Mouse (Mus musculus): Measurements from ENCODE around the gene Dapl1. TPM values are rescaled to one million over a fixed set of nuclear protein-coding genes. Genes with fewer than 3 reads are reported as not detected.

Dapl1 gene
- under 1 TPM in 1 of 4 experiments, not detected in 3; 0.83 TPM for total RNA-seq (2022)

DNA sequence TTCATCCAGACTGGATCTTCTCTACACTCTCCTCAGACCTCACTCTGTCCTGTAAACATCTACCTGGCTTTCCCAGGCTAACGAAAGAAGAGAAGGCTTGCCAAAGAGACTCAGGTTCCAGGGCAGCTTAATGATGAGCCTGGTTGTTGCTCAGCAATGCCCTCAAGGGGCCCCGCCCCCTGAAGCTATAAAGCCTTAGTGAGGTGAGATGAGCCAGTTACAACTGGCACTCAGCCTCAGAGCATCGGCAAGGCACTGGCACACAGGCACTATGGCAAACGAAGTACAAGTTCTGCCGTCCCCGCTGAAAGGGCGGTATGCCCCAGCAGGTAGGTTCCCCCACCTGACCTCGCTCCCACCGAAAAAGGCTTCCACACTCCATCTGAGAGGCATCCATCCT is at the start of gene Dapl1:
Gene Dapl1, plus strand, starts transcription at position 216 of the 400 bp plus-strand sequence.
- DNase-seq (ENCODE audit: low spot score in 2 of 2), result no peak

DNA sequence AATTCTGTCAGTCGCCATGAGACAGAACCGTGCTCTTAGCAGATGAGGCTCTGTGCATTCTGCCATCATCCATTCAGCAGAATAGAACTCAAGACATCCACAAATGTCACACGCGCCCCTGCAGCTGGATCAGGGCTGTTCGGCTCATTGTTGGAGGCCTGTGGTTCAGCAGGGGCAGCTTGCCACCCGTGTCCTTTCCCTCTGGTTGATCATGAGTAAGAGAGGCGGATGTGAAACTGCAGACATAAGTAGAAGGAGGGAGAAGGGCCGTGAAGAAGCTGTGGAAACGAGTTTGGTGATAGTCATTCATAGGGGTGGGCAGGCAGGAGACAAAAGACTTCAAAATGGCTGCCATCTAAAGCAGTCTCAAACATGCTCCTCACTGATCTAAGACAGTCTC is 49.6 kb upstream of the Dapl1 start:
- no peak for DNase-seq (ENCODE audit: low spot score in 2 of 2)

DNA sequence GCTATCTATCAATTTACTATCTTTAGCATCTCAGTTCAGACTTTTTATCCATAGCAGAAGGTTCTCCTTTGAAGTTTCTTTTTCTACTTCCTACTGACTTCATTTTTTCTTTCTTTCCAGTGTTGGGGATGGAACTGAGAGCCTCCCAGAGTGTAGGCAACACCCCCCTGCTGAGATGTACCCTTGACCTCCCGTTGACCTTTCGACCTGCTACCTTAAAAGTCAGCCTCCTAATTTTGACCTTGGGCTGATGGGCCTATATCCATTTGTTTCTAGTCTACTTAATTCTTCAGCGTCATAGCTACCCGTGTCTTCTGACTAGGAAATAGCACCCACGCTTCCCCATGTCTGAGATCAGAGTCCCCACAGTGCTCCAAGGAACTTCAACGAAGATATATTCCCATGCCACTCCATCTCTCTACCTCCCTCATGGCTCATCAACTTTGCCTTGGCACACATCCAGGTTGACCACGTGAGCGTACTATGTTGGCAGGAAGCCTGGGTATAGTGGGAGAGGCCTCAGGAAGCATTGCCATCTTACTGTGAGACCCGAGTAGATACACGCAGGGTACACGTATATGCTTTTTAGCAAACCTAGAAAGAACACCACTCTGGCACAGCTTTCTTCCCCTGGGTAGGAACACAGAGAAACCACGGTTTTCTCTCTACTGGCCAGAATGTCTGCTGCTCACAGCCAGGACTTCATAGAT is 46.6 kb upstream of the Dapl1 start:
- peak; percentile 63 to 69 for DNase-seq (ENCODE audit: low spot score in 2 of 2)

DNA sequence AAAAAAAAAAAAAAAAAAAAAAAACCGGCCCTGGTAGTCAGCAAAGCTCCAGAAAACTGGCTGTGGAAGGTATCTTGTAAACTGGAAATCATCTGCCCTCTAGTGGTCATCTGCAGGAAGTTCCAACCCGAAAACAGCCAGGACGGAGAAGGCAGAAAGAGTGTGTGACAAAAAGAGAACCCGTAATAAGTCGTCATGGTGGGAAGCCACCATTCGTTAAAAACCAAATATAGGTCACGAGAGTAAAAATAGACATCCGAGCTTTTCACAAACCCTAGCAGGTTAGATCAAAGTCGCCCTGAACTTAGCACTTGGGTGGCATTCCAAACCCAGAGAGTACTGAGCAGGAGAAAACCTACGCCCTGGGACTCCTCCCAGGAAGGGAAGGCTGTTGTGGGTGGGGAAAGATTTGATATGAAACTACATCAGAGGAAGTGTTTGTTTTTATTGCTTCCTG is 45.9 kb upstream of the Dapl1 start:
- peak; percentile 59 to 76 for DNase-seq (ENCODE audit: low spot score in 2 of 2)

DNA sequence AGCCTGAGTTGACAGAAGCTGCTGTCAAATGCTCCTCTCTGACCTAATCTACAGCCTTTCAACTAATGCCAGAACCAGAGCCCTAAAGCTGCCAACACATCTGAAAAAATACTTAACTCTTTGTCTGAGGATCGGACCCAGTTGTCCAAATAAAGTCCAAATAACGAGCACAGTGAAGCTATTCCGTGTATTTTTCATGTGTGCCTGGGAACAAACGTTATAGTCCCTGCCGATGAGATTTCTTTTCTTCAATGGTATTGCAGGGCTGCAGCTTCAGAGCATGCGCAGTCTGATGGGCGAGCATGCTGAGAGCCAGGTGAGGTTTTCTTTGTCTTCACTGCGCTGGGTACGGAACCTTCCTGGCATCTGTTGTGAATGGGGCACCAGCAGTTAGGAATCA is 44.6 kb upstream of the Dapl1 start:
- no peak for DNase-seq (ENCODE audit: low spot score in 2 of 2)

DNA sequence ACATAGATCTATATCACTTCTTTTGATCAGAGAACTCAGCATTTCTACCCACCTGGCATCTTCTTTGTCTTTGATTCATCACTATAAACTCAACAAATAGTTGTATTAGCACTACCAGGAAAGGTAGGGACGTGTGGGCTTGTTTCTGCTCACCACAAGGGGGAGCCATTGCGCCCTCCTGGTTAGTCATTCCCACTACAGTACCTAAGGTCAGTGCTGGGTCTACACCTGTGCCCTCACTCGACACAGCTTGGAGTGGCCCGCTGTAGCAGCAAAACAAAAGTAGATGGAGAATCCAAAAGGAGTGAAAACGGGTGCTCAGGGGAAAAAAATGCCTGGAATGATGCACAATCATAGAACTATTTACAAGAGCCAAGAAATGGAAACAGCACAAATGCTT is 44.0 kb upstream of the Dapl1 start:
- DNase-seq (ENCODE audit: low spot score in 2 of 2), result peak in 1 of 2 experiments; percentile 34

DNA sequence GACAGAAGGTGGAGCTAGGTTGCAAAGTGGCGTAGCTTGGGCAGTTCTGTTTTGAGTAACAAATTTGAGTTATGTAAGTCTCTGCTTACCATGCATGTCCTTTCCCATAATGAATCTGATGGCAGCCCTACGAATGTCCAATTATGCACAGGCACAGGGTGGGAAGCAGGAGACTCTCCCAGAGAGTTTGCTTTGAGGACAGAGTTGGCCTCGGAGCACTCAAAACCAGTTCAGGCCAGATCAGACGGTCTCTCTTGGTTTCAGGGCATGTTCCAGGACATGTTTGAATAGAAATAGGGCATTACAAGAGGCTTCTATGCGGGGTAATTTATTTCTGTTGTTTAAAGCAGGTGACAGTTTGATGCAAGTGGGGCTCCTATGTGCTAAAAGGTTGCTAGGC is 42.8 kb upstream of the Dapl1 start:
- DNase-seq (ENCODE audit: low spot score in 2 of 2), result no peak

DNA sequence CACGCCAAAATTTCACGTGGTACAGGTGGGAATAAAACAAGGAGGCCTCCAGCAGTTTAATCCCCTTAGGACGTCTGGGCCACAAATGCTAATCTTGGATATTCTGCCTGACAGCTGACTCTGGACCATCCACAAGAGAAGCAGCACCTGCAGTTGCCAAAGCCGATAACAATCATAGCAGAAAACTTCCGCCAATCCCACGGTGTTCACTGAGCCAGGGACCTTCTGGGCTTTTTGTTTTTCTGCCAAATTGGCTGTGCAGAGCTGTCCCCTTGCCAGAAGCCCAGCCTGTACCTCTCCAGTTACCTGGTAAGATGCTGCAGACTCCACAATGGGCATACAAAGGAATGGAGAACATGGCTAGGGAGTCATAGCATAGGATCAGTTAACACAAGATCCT is 37.8 kb upstream of the Dapl1 start:
- no peak for DNase-seq (ENCODE audit: low spot score in 2 of 2)

DNA sequence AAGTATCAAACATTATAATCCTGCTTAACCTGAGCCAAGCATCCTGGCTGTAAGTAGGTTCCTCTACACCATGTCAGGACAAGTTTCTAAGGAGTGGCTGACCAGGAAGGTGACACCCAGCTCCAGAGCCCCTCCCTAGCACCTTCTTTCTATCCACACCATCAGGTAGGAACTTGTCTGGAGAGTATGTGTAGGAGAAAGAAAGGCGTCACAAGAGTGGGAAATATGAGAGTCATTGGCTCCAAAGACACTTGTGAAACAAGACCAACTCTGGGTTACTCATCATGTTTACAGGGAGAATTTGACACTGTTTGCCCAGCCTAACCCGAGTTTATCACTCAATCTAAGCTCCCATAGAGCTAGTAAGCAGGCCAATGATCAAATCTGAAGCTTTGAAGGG is 36.7 kb upstream of the Dapl1 start:
- DNase-seq (ENCODE audit: low spot score in 2 of 2), result no peak

DNA sequence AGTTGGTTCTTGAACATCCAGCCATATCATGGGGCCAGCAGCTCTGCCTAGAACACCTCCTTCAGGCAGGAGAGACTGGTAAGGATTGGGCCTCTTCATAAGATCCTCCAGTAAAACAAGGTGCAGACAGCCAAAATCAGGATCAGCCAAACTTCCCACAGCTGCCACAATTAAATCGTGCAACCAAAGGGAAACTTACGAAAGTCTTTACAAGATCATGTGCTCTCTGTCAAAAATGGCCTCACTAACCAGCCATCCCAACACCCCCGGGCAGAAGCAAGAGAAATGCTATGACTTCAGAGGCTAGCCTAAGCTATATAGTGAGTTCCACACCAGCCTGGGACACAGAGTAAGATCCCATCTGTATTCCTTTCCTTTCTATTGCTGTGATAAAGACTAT is 35.9 kb upstream of the Dapl1 start:
- no peak for DNase-seq (ENCODE audit: low spot score in 2 of 2)

DNA sequence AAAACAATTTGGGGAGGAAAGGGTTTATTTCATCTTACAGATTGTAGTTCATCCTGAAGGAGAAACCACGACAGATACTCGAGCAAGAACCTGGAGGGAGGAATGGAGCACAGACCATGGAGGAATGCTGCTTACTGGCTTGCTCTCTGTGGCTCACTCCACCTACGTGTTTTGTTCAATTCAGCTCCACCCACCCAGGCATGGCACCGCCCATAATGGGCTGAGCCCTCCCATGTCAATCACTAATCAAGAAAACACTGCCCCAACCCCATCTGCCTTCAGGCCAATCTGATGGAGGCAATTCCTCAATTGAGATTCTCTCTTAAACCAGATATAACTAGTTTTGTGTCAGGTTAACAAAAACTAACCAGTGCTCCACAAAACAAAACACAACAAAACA is 35.5 kb upstream of the Dapl1 start:
- no peak for DNase-seq (ENCODE audit: low spot score in 2 of 2)

DNA sequence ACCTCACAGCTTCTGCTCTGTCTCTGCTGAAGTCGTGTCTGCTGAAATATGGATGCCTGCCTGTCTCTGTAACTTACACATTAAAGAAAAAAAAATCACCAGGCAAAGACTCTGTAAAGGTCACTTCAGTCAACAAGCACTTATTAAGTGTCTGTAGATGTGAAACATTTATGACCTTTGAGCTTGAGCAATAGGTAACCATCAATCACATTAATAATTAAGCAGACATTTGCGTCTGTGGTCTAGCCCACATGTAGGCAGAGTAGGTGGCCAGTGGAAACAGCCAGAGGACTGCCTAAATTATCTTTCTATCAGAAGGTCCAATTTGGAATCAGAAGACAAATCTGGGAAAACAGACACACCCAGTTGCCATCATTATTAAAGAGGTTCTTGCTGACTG is 32.8 kb upstream of the Dapl1 start:
- no peak for DNase-seq (ENCODE audit: low spot score in 2 of 2)

DNA sequence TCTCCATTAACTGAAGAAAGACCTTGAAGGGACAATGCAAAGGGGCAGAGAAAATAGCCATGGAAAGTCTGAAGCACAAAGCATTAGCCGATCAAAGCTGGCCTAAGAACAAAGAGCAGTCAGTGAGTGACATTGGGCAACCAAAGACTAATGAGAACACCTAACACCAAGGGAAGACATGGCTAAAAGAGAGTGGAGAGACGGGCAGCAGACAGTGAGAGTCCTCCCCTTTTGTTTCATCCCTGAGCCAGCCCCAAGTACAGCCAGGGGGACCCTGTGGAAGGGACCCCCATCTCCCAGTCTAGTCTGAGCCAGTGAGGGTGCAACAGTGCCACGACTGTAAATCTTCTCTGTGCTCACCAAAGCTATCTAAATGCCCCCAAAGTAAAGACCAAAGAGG is 32.4 kb upstream of the Dapl1 start:
- DNase-seq (ENCODE audit: low spot score in 2 of 2), result no peak

DNA sequence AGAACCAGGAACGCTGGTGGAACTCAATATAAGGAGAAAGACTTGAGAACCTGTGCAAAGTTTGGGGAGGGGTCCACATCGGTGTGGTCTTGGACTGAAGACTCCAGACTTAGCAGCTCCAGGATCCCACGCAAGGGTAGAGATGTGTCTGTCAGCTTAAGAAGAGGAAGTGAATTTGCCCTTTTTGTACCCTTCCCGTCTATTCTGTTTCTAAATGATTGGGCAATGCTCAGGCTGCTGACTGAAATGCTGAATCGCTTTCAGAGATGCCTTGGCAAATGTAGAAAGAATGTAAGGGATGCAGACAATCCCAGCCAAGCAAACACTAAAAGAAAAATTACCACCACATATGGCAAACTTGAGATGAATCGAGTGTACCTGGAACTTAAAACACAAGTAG is 22.4 kb upstream of the Dapl1 start:
- DNase-seq (ENCODE audit: low spot score in 2 of 2), result no peak

DNA sequence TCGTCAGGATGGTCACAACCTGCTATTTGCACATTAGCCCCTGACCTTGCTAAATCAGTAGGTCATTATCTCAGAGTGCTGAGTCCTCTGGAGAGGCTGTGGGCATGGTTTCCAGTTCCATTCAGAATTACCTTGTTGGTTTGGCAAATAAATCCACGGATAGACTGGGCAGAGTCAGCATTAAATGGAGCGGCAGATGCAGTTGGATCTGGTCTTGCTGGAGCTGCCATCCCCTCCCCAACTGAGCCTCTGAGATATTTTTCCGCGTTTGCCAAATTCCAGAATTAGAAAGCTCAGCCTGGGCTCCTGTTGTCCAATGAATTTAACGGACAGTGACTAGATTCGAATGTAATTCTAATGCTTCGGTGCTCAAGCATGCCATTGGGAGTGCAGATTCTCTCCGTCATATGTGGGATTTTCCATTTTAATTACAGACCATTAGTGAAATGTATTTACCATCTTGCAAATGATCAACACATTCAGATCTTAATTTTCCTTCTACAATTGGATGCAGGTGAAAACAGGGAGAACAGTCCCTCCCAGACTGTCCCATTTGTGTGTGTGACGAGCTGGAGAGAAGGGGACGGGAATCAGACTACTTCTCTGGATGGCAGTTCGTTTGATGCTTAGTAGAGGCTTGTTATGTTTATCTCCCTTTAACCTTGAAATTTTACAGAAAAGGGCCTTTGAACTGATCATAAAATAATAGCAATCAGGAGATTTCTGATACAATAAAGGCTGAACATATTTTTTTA is 20.8 kb upstream of the Dapl1 start:
- DNase-seq (ENCODE audit: low spot score in 2 of 2), result peak in 1 of 2 experiments; percentile 12

DNA sequence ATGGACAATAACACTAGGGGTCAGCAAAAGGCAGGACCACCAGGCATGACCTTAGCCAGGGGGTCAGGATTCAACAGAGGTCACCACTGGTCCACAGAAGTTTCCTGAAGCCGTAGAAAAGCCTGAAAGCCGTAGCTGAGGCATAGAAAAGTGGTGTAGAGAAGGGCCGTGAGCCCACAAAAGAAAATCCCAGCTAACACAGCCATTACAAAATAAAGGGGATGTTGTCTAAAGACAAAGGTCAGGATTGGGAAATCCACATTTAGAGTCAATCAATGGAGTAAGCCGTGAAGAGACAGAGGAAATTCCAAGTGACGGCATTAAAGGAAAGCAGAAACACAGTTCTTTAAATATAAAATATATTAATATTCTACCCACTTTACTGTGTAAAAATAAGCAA is 18.8 kb upstream of the Dapl1 start:
- no peak for DNase-seq (ENCODE audit: low spot score in 2 of 2)

DNA sequence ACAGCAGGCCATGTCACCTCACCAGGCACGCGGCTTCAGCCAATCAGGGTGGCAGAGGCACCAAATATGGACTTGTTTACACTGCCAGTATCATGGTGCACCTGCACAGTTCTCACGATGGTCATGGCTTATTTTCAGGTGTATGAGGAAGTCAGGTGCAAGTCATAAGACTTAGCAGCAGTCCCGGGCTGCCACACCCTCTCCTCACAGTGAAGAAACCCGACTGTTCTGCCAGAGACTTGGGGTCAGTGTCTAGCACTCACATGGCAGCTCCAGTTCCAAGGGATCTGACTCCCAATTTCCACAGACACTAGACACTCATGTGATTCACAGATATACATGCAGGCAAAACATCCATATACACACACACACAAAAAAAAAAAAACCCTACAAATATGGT is 18.1 kb upstream of the Dapl1 start:
- DNase-seq (ENCODE audit: low spot score in 2 of 2), result no peak

DNA sequence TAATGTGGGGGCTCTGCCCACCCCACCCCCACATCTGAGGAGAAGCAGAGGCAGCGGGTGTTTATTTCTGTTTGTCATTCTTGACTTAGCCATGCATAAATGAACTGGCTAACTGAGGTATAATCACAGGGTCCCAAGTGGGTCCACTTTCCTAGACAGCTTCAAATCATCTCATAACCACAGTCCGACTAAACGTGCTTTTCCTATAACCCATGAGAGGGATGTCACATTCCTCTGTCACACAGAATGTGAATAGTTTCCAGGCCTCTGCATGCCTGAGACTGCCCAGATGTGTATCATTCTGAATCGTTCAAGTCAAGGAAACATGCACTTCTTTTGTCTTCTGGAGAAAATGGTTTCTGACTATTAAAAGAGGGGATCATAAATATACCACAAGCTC is 17.4 kb upstream of the Dapl1 start:
- DNase-seq (ENCODE audit: low spot score in 2 of 2), result no peak

DNA sequence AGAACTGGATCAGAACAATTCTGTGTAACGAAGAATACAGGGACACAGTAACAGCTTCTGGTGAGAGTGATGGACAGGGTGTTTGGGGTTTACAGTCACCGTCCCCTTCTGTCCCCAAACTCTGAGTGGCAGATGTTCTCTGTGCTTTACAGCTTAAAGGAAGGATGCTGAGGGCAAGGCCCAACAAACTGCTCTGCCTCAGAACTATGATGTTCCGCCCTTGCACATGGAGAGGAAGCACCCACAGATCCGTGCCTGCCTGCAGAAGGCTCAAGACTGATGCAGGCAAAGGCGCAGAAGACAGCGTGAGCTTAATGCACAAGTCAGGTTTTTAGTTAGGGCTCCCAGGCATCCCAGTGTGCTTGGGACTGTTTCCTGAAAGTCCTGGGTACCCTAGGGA is 16.5 kb upstream of the Dapl1 start:
- no peak for DNase-seq (ENCODE audit: low spot score in 2 of 2)

DNA sequence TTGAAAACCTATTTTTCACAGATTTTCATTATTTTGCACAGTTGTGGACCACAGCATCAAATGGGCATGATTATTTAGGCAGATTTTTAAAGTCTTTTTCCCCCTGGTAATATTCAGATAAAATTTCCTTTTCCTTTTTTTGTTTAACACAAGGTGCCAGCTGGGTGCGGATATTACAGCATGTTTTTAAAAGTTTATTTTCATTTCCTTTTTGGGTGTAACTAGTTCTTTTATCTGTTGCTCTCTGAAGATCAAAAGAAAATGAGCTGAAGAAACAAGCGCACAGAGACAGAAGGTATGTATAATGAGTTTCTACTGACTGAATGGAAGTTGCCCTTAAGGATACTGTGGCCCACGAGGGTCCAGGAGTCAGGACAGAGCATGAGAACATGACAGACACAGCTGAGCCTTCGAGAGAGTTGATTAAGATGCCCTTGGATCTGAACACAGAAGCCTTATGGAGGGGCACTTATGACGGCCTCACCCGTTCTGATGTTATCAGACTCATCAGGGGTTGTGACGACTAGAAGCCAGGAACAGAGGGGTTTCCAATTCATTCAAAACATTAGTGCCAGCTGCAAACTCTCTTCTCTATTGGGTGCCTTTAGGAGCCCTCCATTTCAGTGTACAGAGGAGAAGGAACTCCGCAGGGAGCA is 14.7 kb upstream of the Dapl1 start:
- no peak for DNase-seq (ENCODE audit: low spot score in 2 of 2)

DNA sequence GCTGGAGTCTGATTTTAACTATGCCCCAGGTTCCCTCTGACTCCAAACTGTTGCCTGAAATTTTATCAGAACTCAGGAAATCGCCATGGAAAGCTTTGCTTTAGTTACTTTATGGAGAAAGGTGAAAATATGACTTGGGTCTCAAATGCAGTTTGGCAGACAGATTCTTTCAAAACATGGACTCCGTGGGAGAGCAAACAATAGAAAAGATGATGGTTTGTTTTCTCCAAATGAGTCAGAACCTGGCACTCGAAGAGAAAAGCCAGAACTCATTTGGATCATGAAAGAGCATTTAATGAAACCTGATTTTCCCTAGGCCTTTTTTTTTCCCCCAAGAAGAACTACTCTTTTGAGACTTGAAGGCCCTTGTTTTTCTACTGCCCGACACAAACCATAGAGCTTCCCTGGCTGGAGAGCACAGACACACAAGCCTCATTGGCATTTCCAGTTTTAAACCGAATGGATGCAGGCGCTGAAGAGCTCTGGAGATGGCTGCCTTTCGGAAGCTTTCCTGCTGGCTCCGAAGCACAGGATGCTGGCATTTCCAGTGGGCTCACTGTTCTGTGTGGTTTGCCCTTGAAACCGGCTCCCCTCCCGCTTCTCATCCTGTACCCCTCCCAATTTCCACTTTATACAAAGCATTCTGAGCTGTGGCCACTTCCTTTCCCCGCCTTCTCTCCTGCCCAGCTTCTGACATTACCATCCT is 14.0 kb upstream of the Dapl1 start:
- DNase-seq (ENCODE audit: low spot score in 2 of 2), result no peak
